Comparison of ENCODE assay signal across 8 mouse cellular contexts in the genomic region with DNA sequence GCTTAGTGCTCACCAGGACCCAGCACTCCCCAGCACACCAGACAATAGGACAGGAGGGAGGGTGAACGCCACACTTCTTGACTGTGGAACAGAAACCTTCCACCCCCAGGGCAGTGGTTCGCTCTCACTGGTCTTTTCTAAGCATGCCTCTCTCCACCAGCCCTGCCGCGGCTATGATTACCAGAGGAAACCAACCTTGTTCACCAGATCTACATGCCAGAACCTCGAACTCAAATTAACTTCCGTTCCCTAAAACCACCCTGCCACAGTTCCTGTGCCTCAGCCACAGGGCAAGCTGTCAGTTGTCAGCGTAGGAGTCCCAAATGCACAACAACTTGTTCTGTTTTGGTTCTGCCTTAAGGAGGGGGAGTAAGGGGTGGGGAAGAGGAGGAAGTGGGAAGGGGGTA. TPM values are rescaled to one million over a fixed set of nuclear protein-coding genes. Genes with fewer than 3 reads are reported as not detected.
DNase-seq lines count a peak whose midpoint lies in the region; ATAC-seq lines count a peak whose summit lies in the region.

No protein-coding gene starts in this region.

- DNase-seq in lung, adult 18-20 months, result peak; percentile 2 to 20
- DNase-seq in lung, postnatal 14 days, result no peak
- peak; percentile 12 for DNase-seq in liver
- DNase-seq in left cerebral cortex, postnatal 10 days (ENCODE audit: extremely low spot score in 1 of 2, low spot score in 2 of 2), result no peak
- DNase-seq in urinary bladder, adult 18-20 months (ENCODE audit: low spot score in 2 of 2), result no peak
- no peak for DNase-seq in left cerebral cortex, adult 9 months (ENCODE audit: low spot score in 2 of 2)

- intact Hi-C loops in left cerebral cortex, postnatal 10 days (cut with DNase I), result loop anchor here (5.0 kb wide), 1 partner anchor 92 kb away; no protein-coding TSS in a partner anchor

- H3K4me2 ChIP-seq in embryonic facial prominence, embryonic 12.5 days (replicated peaks), result peak overlapping the region; percentile 38
- peak overlapping the region; percentile 34 for H3K4me2 ChIP-seq in neural tube, embryonic 15.5 days

- no peak overlapping the region for H3K9ac ChIP-seq in embryonic facial prominence, embryonic 12.5 days
- no peak overlapping the region for H3K9ac ChIP-seq in neural tube, embryonic 15.5 days (replicated peaks)

- H3K4me3 ChIP-seq in embryonic facial prominence, embryonic 12.5 days, result no peak overlapping the region
- no peak overlapping the region for H3K4me3 ChIP-seq in neural tube, embryonic 15.5 days (replicated peaks)

- no peaks in the 10 kb centered on the region for H3K27me3 ChIP-seq in embryonic facial prominence, embryonic 12.5 days
- no peaks in the 10 kb centered on the region for H3K27me3 ChIP-seq in neural tube, embryonic 15.5 days (replicated peaks)

- peaks cover 5% of the 10 kb centered on the region; the same call in 1 of the 2 replicates for H3K4me1 ChIP-seq in embryonic facial prominence, embryonic 12.5 days
- 0 out of 2 replicates have a peak, but pooled peaks cover 3% of the 10 kb centered on the region for H3K4me1 ChIP-seq in neural tube, embryonic 15.5 days

- H3K27ac ChIP-seq in embryonic facial prominence, embryonic 12.5 days, result no peak overlapping the region
- no peak overlapping the region for H3K27ac ChIP-seq in neural tube, embryonic 15.5 days (replicated peaks)

- H3K36me3 ChIP-seq in embryonic facial prominence, embryonic 12.5 days, result no peaks in the 10 kb centered on the region
- no peaks in the 10 kb centered on the region for H3K36me3 ChIP-seq in neural tube, embryonic 15.5 days

- 3% methylated on average over 7 of the region's 7 CpGs for WGBS in embryonic facial prominence, embryonic 12.5 days
- 11% methylated on average over 7 of the region's 7 CpGs for WGBS in neural tube, embryonic 15.5 days

- ATAC-seq in embryonic facial prominence, embryonic 12.5 days (ENCODE audit: insufficient number of reproducible peaks, insufficient read depth, low FRiP score, low TSS enrichment), result no peak
- ATAC-seq in neural tube, embryonic 15.5 days (ENCODE audit: low FRiP score), result no peak

- no peaks in the 10 kb centered on the region for H3K9me3 ChIP-seq in embryonic facial prominence, embryonic 12.5 days
- H3K9me3 ChIP-seq in neural tube, embryonic 15.5 days (replicated peaks), result no peaks in the 10 kb centered on the region

RNA-seq across cellular contexts. Expression of gene Prss39, which starts 12.4 kb away (rescaled TPM):
- not detected in 2 replicates for polyA plus RNA-seq in embryonic facial prominence, embryonic 12.5 days (2016; fragmentation: Nextera tagmentation; extraction: Ambion mirVana)
- not detected in 2 replicates for polyA plus RNA-seq in neural tube, embryonic 15.5 days (2015; fragmentation: Nextera tagmentation; extraction: Ambion mirVana)
- not detected for total RNA-seq in left cerebral cortex, postnatal 10 days (2021)

RNA-seq across cellular contexts. Expression of gene Cfc1, which starts 24.9 kb away (rescaled TPM):
- 0.22 and 0.36 TPM in 2 replicates for polyA plus RNA-seq in embryonic facial prominence, embryonic 12.5 days (2016; fragmentation: Nextera tagmentation; extraction: Ambion mirVana)
- 0.29 and 0.52 TPM in 2 replicates for polyA plus RNA-seq in neural tube, embryonic 15.5 days (2015; fragmentation: Nextera tagmentation; extraction: Ambion mirVana)
- not detected for total RNA-seq in left cerebral cortex, postnatal 10 days (2021)

RNA-seq across cellular contexts. Expression of gene Prss40, which starts 50.2 kb away (rescaled TPM):
- not detected in 2 replicates for polyA plus RNA-seq in embryonic facial prominence, embryonic 12.5 days (2016; fragmentation: Nextera tagmentation; extraction: Ambion mirVana)
- not detected in 2 replicates for polyA plus RNA-seq in neural tube, embryonic 15.5 days (2015; fragmentation: Nextera tagmentation; extraction: Ambion mirVana)
- total RNA-seq in left cerebral cortex, postnatal 10 days (2021), result not detected

RNA-seq across cellular contexts. Expression of gene Ptpn18, which starts 51.0 kb away (rescaled TPM):
- polyA plus RNA-seq in embryonic facial prominence, embryonic 12.5 days (2016; fragmentation: Nextera tagmentation; extraction: Ambion mirVana), result 9.9 and 14.1 TPM in 2 replicates
- polyA plus RNA-seq in neural tube, embryonic 15.5 days (2015; fragmentation: Nextera tagmentation; extraction: Ambion mirVana), result 6.0 and 18.1 TPM in 2 replicates
- 1 to 10 TPM; 3.6 to 4.6 TPM for total RNA-seq in left cerebral cortex, postnatal 10 days (2021)

Comparison
In these comparisons a context has a peak if more than half of its experiments do, and no peak if none do; other contexts are left out.
1. DNase-seq: peak in lung, adult 18-20 months (2 of 2) and liver (single experiment); none in lung, postnatal 14 days (single experiment), left cerebral cortex, postnatal 10 days (0 of 2), urinary bladder, adult 18-20 months (0 of 2) and left cerebral cortex, adult 9 months (0 of 2).